Mouse (Mus musculus): Measurements from ENCODE around the gene Rbm38. TPM values are rescaled to one million over a fixed set of nuclear protein-coding genes. Genes with fewer than 3 reads are reported as not detected.

The Rbm38 gene
- polyA plus RNA-seq, 1 experiment from 2014 or later, result 69.4 TPM

GRCm38 (mm10) chr2:173082706-173083105 lies 62.4 kb downstream of the Rbm38 start:
- Histone ChIP-seq H3K4me1 (ENCODE audit: control insufficient read depth, insufficient read depth, low read length) (no peaks in the 10 kb centered on the region), H3K9ac (ENCODE audit: low read length) (no peak overlapping the region), H3K4me3 (ENCODE audit: low read depth, low read length) (no peak overlapping the region), H3K9me3 (ENCODE audit: control insufficient read depth, low read length) (no peaks in the 10 kb centered on the region), H3K27ac (replicated peaks; ENCODE audit: low read depth, low read length) (no peak overlapping the region), H3K36me3 (ENCODE audit: control insufficient read depth, insufficient read depth, low read length) (no peaks in the 10 kb centered on the region), H3K4me2 (ENCODE audit: low read depth, severe bottlenecking) (no peak overlapping the region), H3K27me3 (ENCODE audit: control insufficient read depth, insufficient read depth, low read length) (no peaks in the 10 kb centered on the region)
- 79% methylated on average over 3 of the region's 3 CpGs for WGBS
- no peak for DNase-seq (ENCODE audit: low spot score)
- no peak for ATAC-seq (ENCODE audit: insufficient number of reproducible peaks, low FRiP score, low TSS enrichment, low read depth)

GRCm38 (mm10) chr2:173083106-173083505 lies 62.8 kb downstream of the Rbm38 start:
- Histone ChIP-seq H3K27me3 (ENCODE audit: control insufficient read depth, insufficient read depth, low read length) (no peaks in the 10 kb centered on the region), H3K27ac (replicated peaks; ENCODE audit: low read depth, low read length) (no peak overlapping the region), H3K4me1 (ENCODE audit: control insufficient read depth, insufficient read depth, low read length) (no peaks in the 10 kb centered on the region), H3K9me3 (ENCODE audit: control insufficient read depth, low read length) (no peaks in the 10 kb centered on the region), H3K4me3 (ENCODE audit: low read depth, low read length) (no peak overlapping the region), H3K9ac (ENCODE audit: low read length) (no peak overlapping the region), H3K36me3 (ENCODE audit: control insufficient read depth, insufficient read depth, low read length) (no peaks in the 10 kb centered on the region), H3K4me2 (ENCODE audit: low read depth, severe bottlenecking) (no peak overlapping the region)
- DNase-seq (ENCODE audit: low spot score) (no peak), ATAC-seq (ENCODE audit: insufficient number of reproducible peaks, low FRiP score, low TSS enrichment, low read depth) (no peak)
- WGBS, result 82% methylated on average over 9 of the region's 9 CpGs

GRCm38 (mm10) chr2:173083712-173084475 lies 63.6 kb downstream of the Rbm38 start:
- Histone ChIP-seq H3K9me3 (ENCODE audit: control insufficient read depth, low read length) (no peaks in the 10 kb centered on the region), H3K4me3 (ENCODE audit: low read depth, low read length) (no peak overlapping the region), H3K27me3 (ENCODE audit: control insufficient read depth, insufficient read depth, low read length) (no peaks in the 10 kb centered on the region), H3K36me3 (ENCODE audit: control insufficient read depth, insufficient read depth, low read length) (no peaks in the 10 kb centered on the region), H3K4me2 (ENCODE audit: low read depth, severe bottlenecking) (no peak overlapping the region), H3K9ac (ENCODE audit: low read length) (no peak overlapping the region), H3K4me1 (ENCODE audit: control insufficient read depth, insufficient read depth, low read length) (no peaks in the 10 kb centered on the region), H3K27ac (replicated peaks; ENCODE audit: low read depth, low read length) (no peak overlapping the region)
- DNase-seq (ENCODE audit: low spot score), result peak; percentile 57
- peak; percentile 26; the same call in 1 of the 2 replicates for ATAC-seq (ENCODE audit: insufficient number of reproducible peaks, low FRiP score, low TSS enrichment, low read depth)
- 13% methylated on average over 13 of the region's 13 CpGs for WGBS

Other genes with a start within 250 kb of the Rbm38 start
- 38.1 and 40.9 TPM in 2 replicates for gene Bmp7, start 80.2 kb upstream of the Rbm38 start, polyA plus RNA-seq (2014; fragmentation: Nextera tagmentation; extraction: Ambion mirVana)
- gene Spo11, start 42.8 kb upstream of the Rbm38 start, polyA plus RNA-seq (2014; fragmentation: Nextera tagmentation; extraction: Ambion mirVana), result 0.95 and 1.7 TPM in 2 replicates
- gene Rae1, start 20.4 kb upstream of the Rbm38 start, polyA plus RNA-seq (2014; fragmentation: Nextera tagmentation; extraction: Ambion mirVana), result 172 and 174 TPM in 2 replicates
- gene Ctcfl, start 99.0 kb downstream of the Rbm38 start, polyA plus RNA-seq (2014; fragmentation: Nextera tagmentation; extraction: Ambion mirVana), result 0.11 TPM in 1 of 2 replicates, not detected in the other
- gene Pck1, start 132.6 kb downstream of the Rbm38 start, polyA plus RNA-seq (2014; fragmentation: Nextera tagmentation; extraction: Ambion mirVana), result 0.05 and 0.23 TPM in 2 replicates
- gene Zbp1, start 198.4 kb downstream of the Rbm38 start, polyA plus RNA-seq (2014; fragmentation: Nextera tagmentation; extraction: Ambion mirVana), result not detected in 2 replicates

Measured in limb, embryonic 11.5 days (tissue).